Mouse (Mus musculus) layer of hippocampus, adult 9-10 months (tissue): Measurements from ENCODE around the gene Ddx49.

ENCODE experiments used
- DNase-seq: peaks from one replicate; pipeline ENCODE4 v3.0.0; 2022; ENCODE audit warnings: low spot score

Gene Ddx49

GRCm38 (mm10) chr8:70302358-70302890 lies at the start of gene Ddx49, which contains the start of gene Cope:
Gene Ddx49, minus strand, starts transcription at chr8:70302489.
Gene Cope, plus strand, starts transcription at chr8:70302518.
- DNase-seq, result peak; percentile 91

GRCm38 (mm10) chr8:70352000-70352384 lies 49.7 kb upstream of the Ddx49 start:
- DNase-seq, result no peak

- no peak for DNase-seq
Measured at GRCm38 (mm10) chr8:70351035-70351999, 49.0 kb upstream of the Ddx49 start.

- DNase-seq, result no peak
Measured at GRCm38 (mm10) chr8:70347860-70348420, 45.7 kb upstream of the Ddx49 start.

- DNase-seq, result no peak
Measured at GRCm38 (mm10) chr8:70347443-70347842, 45.2 kb upstream of the Ddx49 start.

- no peak for DNase-seq
Measured at GRCm38 (mm10) chr8:70344279-70344678, 42.0 kb upstream of the Ddx49 start.

- no peak for DNase-seq
Measured at GRCm38 (mm10) chr8:70343696-70344095, 41.4 kb upstream of the Ddx49 start.

- DNase-seq, result no peak
Measured at GRCm38 (mm10) chr8:70343076-70343475, 40.8 kb upstream of the Ddx49 start.

GRCm38 (mm10) chr8:70342007-70342406 lies 39.7 kb upstream of the Ddx49 start:
- no peak for DNase-seq

GRCm38 (mm10) chr8:70340659-70341058 lies 38.4 kb upstream of the Ddx49 start:
- no peak for DNase-seq

GRCm38 (mm10) chr8:70338931-70339330 lies 36.6 kb upstream of the Ddx49 start:
- DNase-seq, result no peak

- no peak for DNase-seq
Measured at GRCm38 (mm10) chr8:70332878-70333202, 30.6 kb upstream of the Ddx49 start.

- DNase-seq, result no peak
Measured at GRCm38 (mm10) chr8:70332070-70332877, 30.0 kb upstream of the Ddx49 start.

GRCm38 (mm10) chr8:70331526-70331925 lies 29.2 kb upstream of the Ddx49 start:
- DNase-seq, result no peak

- DNase-seq, result no peak
Measured at GRCm38 (mm10) chr8:70330741-70331364, 28.6 kb upstream of the Ddx49 start.

GRCm38 (mm10) chr8:70329835-70330740 lies 27.8 kb upstream of the Ddx49 start:
- no peak for DNase-seq

- no peak for DNase-seq
Measured at GRCm38 (mm10) chr8:70329124-70329834, 27.0 kb upstream of the Ddx49 start, which contains the start of gene Gdf1. Gene Gdf1, plus strand, starts transcription at chr8:70329817.

GRCm38 (mm10) chr8:70327512-70327911 lies 25.2 kb upstream of the Ddx49 start:
- DNase-seq, result no peak

GRCm38 (mm10) chr8:70323716-70324115 lies 21.4 kb upstream of the Ddx49 start:
- no peak for DNase-seq

GRCm38 (mm10) chr8:70317872-70318271 lies 15.6 kb upstream of the Ddx49 start:
- no peak for DNase-seq
